Mouse (Mus musculus) stomach, postnatal 0 days (tissue): ENCODE measurements around the gene Trim66.

Experiments
- CTCF ChIP-seq: IDR thresholded peaks from 2 replicates; pipeline ENCODE4 v1.5.1; 2016; ENCODE audit warnings: antibody characterized with exemption, low read depth, mild to moderate bottlenecking, moderate library complexity
- EP300 ChIP-seq: optimal IDR thresholded peaks from 2 replicates; pipeline ENCODE3; 2016; ENCODE audit warnings: antibody characterized with exemption

DNA sequence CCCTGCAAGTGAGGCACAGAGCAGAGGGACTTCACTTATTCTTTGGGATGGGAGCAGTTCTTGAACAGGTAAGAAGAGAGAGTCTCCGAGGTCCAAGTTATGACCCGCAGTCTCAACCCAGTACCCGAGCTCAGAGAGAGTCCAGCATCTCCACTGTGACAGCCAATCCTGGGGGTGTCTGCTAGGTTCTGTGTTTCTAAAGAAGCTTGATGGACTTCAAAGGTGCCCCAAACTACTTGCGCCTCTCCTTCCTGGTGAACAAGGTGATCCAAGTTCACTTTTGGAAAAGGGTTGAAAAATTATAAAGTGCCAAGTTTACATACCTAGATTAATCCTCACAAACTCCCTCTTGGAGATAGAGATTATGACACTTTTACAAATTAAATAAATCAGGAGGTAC, at the start of gene Trim66:
- TF ChIP-seq CTCF (no peak), EP300 (no peak)
